Mouse (Mus musculus) gastrocnemius, adult 2 months (tissue): ENCODE results near the gene Txnrd1. TPM values are rescaled to one million over a fixed set of nuclear protein-coding genes. Genes with fewer than 3 reads are reported as not detected.
A peak's percentile ranks its signal among the peaks of the same experiment; 100 is the strongest.

Experiments used
- DNase-seq: peaks from one replicate; pipeline ENCODE4 v3.0.0; 2022
- H3K27ac ChIP-seq: fragments of 200-600 bp; 2 replicates; pipeline ENCODE4 v1.8.1; 2022; ENCODE audit warnings: mild to moderate bottlenecking
- H3K4me3 ChIP-seq: fragments of 200-600 bp; 2 replicates; pipeline ENCODE4 v1.8.1; 2022; ENCODE audit warnings: mild to moderate bottlenecking, moderate library complexity
- CTCF ChIP-seq: fragments of 200-600 bp; IDR thresholded peaks from 2 replicates; pipeline ENCODE4 v1.8.1; 2022; ENCODE audit warnings: antibody characterized with exemption, mild to moderate bottlenecking, moderate library complexity
- intact Hi-C: fragments of 180-260 bp; cut with DNase I; formaldehyde crosslinking; loops from one replicate; pipeline ENCODE4 v1.15.1; 2025
- total RNA-seq, 2 experiments: library from RNA; stranded (reverse); gene quantifications; 2 replicates each; pipeline ENCODE4 v1.2.3; 2021

Txnrd1 gene
- total RNA-seq, 2 experiments from 2014 or later = 58.2 to 76.0 TPM

DNA sequence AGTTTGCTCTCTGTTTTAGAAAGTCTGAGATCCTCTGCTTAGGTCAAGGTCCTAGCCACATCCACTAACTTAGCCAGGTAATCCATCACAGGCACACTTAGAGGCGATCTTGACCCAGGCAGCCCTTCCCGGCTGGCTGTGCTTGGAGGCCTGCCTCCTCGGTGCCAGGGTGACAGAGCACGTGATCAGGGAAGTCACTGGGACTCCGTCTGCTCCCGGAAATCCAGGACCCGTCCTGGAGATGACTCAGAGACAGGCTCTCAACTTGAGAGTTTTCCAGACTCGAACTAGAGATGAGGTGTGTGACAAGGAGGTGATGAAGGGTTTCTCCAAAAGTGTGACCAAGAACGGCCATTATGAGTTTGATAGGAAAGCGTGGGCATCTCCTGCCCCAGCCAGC lies 9.2 kb upstream of the Txnrd1 start:
- no peak for TF ChIP-seq CTCF
- intact Hi-C loops = no loop called here
- Histone ChIP-seq H3K4me3 (no peak overlapping the region), H3K27ac (no peak overlapping the region)
- no peak for DNase-seq

DNA sequence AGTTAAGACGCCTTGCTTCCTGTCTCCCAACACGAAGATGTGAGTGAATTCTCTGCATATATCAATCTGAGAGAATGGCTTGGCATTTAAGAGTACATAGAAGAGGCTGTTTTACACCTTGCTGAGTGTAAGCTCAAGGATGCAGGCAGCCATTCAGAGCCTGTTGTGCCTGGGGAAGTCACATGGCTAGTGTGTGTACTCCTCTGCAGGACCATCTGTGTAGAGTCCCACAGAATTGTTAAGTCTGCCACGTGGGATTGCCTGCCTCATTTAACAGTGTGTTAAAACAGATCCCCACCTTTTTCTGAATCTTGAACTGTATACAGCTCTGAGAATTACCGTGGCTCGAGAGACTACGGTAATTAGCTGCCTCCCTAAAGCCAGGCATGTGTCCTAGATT lies 7.2 kb upstream of the Txnrd1 start:
- TF ChIP-seq CTCF = no peak

DNA sequence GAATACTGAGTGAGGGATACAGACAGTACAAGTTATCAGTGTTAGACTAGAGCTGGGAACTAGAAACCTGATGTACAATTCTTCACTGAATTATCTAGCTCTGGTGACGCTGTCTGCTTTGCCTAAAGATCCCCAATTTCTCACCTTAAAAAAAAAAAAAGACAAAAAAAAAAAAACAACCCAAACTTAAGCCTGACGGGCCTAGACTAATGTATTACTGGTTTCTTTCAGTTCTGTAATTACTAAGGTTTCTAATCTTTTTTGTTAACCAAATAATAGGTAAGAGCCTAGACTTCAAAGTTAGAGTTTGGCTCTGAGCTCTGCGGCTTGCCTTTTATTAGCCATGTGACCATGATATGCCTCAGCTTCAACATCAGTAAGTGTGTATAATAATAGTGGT lies 2.1 kb downstream of the Txnrd1 start:
- no peak overlapping the region for H3K4me3 ChIP-seq
- TF ChIP-seq CTCF = no peak
- intact Hi-C loops = no loop called here

More for the DNA sequence above, 7.2 kb upstream of the Txnrd1 start:
- H3K27ac ChIP-seq = no peak overlapping the region
- intact Hi-C loops = no loop called here
- H3K4me3 ChIP-seq = no peak overlapping the region
- no peak for DNase-seq

DNA sequence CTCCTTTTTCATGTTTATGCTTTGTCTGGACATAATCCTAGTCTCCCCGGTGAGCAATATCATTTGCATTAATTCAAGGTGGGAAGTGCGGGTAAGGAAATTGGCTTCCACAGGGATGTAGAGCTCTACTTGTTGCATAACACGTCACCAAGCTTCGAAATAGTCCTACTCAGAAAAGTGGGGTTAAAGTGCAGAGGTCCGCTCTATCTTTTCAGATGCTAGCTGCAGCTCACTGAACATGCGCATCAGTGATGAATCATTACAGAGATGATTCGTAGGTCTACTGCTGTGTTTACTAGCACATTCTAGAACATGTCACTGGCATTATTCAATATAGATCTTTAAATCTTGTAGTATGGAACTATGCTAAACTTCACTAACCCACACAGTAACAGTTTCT lies 4.6 kb downstream of the Txnrd1 start:
- TF ChIP-seq CTCF = no peak
- DNase-seq = no peak

More for the DNA sequence above, 2.1 kb downstream of the Txnrd1 start:
- no peak overlapping the region for H3K27ac ChIP-seq
- no peak for DNase-seq

DNA sequence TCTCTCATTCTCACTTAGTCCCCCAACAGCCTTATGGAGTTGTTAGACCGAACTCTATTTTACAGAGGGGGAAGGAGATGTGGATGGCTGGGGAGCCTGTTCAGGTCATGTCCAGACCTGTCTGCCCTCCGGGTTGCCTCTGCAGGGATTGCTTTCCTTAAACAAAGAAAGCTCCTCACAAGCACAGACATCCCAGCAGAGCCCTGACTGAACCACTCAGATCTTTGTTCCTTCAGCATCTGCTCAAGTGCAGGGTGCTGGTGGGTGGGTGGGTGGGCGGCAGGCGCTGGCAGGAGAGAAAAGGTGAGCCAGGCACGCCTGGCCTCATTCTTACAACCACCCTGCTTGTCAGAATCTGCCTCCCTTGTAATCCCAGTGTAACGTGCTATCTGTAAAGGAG lies 10.3 kb downstream of the Txnrd1 start:
- H3K4me3 ChIP-seq = no peak overlapping the region
- no peak overlapping the region for H3K27ac ChIP-seq
- DNase-seq = no peak
- intact Hi-C loops = no loop called here
- no peak for TF ChIP-seq CTCF

More for the DNA sequence above, 4.6 kb downstream of the Txnrd1 start:
- intact Hi-C loops = no loop called here
- no peak overlapping the region for H3K4me3 ChIP-seq
- no peak overlapping the region for H3K27ac ChIP-seq

DNA sequence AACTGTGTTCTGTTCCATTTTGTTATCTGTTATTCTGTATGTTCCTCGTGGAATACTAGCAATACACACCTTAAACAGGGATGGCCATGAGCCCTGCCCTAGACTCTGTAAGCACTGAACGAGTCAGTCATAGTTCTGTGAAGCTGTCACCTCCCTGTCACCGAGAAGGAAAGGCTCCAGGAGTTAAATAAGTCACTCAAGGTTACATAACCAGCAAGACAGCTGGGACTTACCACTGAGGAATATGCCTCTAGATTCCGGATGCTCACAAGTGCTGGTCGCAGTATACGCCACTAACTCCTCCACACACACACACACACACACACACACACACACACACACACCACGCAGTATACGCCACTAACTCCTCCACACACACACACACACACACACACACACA lies 11.0 kb downstream of the Txnrd1 start:
- no peak for TF ChIP-seq CTCF
- no peak for DNase-seq
- intact Hi-C loops = no loop called here
- Histone ChIP-seq H3K4me3 (no peak overlapping the region), H3K27ac (no peak overlapping the region)

DNA sequence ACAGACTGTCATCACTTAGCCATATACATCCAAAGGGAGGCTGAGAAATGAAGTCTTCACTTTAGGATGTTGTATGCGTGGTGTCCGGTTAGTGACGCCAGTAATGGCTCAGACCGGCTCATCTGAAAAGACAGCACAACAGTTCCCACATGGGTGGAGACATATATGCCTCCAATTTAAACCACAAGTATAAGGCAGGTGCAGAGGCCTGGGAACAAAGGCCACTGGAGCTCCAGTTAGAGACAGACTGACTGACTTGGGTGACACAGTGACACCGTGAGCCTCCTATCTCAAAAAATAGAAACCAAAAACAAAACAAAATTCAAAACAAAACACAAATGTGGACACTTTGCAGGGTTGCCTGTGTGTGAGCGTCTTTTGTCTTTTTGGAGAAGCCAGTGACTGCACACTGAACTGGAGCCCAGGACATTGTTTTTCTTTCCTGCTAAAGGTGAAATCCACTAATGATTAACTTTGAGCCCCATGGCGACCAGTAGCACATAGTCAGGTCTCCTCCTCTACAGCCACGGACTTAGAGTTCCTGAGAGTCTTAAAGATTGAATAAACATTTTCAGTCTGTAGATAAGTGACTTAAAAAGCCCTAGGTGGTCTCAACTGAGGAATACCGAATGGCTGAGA lies 14.2 kb downstream of the Txnrd1 start:
- H3K27ac ChIP-seq = no peak overlapping the region
- DNase-seq = no peak
- intact Hi-C loops = no loop called here
- no peak overlapping the region for H3K4me3 ChIP-seq
- no peak for TF ChIP-seq CTCF

DNA sequence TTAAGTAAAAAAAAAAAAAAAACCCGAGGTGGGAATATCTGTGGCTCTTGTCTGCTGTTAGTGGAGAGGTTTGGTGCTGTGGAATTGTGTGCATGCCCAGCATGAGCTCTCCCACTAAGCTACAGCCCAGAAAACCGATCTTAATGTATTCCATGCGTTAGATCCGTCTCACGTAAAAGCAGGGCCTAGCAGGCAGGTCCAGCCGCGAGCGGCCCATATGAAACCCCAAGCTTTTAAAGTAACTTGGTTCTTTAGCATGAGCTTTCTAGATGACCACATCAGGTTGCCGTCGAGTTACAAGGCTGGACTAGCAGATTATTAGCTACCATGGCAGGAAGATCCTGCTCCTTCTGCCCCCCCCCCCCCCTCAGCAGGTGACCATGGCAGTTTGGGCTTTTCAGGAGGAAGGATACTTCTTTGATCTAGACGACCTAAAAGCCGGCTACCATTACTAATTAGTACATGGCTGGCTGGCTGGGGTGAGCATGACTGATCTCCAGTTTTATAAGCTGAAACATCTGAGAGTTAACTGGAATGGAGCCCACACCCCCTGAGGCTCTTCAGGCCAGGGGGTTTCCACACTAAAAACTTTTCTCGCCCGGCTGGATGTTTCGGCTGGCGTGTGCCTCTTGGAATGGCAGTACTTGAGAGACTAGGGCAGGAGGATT lies 16.1 kb downstream of the Txnrd1 start:
- no peak overlapping the region for H3K4me3 ChIP-seq
- DNase-seq = no peak
- H3K27ac ChIP-seq = no peak overlapping the region
- intact Hi-C loops = no loop called here
- no peak for TF ChIP-seq CTCF

DNA sequence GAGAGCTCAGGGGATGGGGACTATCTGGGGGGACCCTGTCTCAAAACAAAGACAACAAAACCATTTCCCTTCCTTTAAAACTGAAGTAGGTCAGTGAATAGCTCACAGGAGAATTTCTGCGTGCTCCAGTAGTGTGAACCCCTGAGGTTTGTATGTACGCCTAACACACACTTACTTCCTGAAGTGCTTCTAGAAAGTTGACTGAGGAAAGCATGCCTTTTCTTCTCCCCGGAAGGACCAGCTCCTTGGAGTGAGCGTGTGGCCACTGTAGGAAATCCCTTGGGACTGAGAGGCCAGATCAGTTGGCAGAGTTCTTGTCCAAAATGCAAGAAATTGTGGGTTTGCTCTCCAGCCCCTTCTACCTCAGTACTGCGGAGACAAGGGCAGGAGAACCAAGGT lies 16.6 kb downstream of the Txnrd1 start:
- intact Hi-C loops = no loop called here
- Histone ChIP-seq H3K4me3 (no peak overlapping the region), H3K27ac (no peak overlapping the region)
- no peak for TF ChIP-seq CTCF
- no peak for DNase-seq

DNA sequence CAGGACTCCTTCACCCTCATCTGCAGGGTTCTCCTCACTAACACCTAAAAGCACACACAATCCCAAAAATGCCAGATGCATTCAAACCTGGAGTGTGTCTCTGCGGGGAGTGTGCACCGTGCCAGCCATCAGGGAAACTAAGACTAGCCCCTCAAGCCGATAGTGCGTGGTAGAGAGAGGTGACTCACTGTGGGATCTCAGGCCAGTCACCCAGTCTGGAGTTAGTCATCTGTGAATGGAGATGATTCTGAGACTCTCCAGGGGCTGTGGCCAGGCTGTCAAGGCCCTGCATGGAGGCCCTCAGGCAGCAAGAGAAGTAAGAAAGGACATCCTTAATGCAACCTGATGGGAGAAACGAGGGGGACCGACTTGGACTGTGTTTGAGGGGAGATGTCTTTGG lies 18.0 kb downstream of the Txnrd1 start:
- TF ChIP-seq CTCF = no peak
- DNase-seq = no peak
- no peak overlapping the region for H3K4me3 ChIP-seq
- intact Hi-C loops = no loop called here
- no peak overlapping the region for H3K27ac ChIP-seq

DNA sequence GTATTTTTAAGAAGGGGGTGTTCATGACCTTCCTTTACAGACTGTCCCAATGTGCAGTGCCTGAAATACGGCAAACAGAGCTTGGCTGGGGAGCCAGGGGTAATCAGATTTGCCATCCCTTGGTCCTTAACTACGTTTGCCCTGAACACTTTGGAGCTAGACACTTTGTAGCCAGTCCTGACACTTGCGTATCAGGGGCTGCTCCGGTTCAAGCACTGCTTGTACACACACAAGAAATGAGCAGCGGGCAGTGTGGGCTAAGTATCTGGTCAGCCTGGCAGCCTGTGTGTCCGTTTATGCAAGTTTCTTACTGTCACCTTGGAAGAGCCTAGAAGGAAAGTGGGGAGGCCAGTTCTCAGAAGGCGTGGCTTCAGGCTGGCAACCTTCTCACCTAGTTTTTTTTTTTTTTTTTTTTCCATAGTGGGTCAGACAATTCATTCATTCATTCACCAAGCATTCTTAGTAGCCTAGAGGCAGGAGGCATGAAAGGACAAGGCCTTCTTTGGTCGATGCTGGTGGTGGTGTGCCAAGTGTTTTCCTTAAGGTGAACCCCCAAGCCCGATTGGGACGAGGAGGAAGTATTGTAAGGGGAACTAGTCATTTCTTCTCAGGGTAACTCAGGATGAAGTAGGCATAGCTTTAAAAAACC lies 24.4 kb downstream of the Txnrd1 start:
- no peak for DNase-seq
- Histone ChIP-seq H3K4me3 (peak overlapping the region; percentile 89), H3K27ac (peak overlapping the region; percentile 95)
- TF ChIP-seq CTCF = no peak
- intact Hi-C loops = loop anchor here (2.0 to 5.0 kb wide), 3 partner anchors 44 to 96 kb away; partner anchors contain the start of gene Nfyb

DNA sequence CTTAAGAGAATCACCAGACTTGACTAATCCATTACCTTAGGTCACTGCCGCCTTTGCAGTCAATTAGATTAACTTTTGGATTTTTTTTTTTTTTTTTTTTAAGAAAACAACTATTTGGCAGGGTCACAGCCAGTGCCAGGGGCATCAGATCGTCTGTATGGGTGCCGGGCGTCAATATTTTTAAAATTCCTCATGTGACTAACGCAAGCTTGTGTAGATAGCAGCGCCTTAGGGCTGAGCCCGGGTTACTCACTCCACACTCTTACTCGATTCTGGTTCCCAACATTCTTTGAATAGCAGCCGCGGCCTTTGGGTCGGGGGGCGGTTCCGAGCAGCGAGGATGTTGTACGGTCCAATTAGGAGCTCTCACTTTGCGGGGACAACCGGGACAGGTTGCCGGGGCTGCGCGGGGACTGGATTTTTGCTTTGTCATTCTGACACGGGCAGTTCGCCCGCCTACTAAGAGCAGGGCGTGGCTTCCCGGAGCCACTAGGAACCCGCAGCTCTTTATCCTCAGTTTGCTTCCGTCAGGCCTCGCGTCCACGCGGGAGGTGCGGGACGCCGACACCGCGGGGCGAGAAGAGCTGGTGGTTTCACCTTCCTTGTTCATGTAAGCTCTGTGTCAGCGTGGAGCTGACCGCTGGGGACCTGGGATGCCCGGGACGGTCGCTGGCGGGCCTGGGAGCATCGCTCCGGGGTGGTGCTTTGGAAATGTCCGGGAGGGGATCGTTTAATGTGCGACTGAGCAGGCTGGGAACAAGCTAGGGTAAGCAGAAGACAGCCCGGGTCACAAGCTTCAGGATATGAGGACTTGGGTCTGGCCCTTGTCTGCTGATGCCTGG lies 25.2 kb downstream of the Txnrd1 start:
- H3K4me3 ChIP-seq = peak overlapping the region; percentile 89
- H3K27ac ChIP-seq = peak overlapping the region; percentile 95
- intact Hi-C loops = loop anchor here (2.0 to 5.0 kb wide), 3 partner anchors 43 to 97 kb away; partner anchors contain the start of gene Nfyb
- DNase-seq = peak; percentile 97
- TF ChIP-seq CTCF = no peak

DNA sequence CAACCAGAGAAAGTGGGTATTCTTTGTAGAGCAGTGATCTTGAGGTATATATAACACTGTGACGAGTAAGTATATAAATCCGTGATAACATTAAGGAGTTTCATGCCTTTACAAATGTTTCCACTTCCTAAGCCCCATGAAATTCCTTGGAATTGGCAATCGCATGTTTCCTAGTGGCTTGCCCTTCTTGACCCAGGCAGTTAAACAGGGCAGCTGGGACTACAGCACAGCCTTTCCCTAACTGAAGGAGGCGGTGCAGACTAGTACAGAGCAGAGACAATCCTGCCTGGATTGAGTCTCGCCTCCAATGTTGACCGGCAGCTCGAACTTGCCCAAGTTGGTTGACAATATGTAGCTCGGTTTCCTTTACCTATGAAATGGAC lies 25.8 kb downstream of the Txnrd1 start:
- TF ChIP-seq CTCF = peak; percentile 52
- peak overlapping the region; percentile 95 for H3K27ac ChIP-seq
- peak overlapping the region; percentile 89 for H3K4me3 ChIP-seq
- peak; percentile 51 for DNase-seq
- intact Hi-C loops = loop anchor here (2.0 to 5.0 kb wide), 3 partner anchors 43 to 97 kb away; partner anchors contain the start of gene Nfyb
